Mouse (Mus musculus) cerebral cortex, adult 2 months (tissue): ENCODE data around the gene Slamf8.

Experiments
- WGBS: fragments of 180-500 bp; shearing (Covaris S2); methylation state at CpG from one replicate; pipeline ENCODE4 v1.1.7; 2018; 5-methylcytosine and 5-hydroxymethylcytosine counted together

Gene Slamf8

GRCm38 (mm10) chr1:172590385-172590784 lies at the start of gene Slamf8:
Gene Slamf8 (minus strand): TSS chr1:172590568.
- 54% methylated on average over 7 of the region's 7 CpGs for WGBS

- WGBS: 40% methylated on average over 2 of the region's 2 CpGs
These were observed 48.4 kb upstream of the Slamf8 start for GRCm38 (mm10) chr1:172638781-172639180.

- WGBS: 56% methylated on average over 4 of the region's 4 CpGs
These were observed 47.4 kb upstream of the Slamf8 start for GRCm38 (mm10) chr1:172637801-172638200.

GRCm38 (mm10) chr1:172636266-172636665 lies 45.9 kb upstream of the Slamf8 start:
- 87% methylated on average over 5 of the region's 5 CpGs for WGBS

- WGBS: 58% methylated on average over 4 of the region's 4 CpGs
These were observed 44.9 kb upstream of the Slamf8 start for GRCm38 (mm10) chr1:172635258-172635657.

GRCm38 (mm10) chr1:172634136-172634535 lies 43.8 kb upstream of the Slamf8 start:
- 85% methylated on average over 2 of the region's 2 CpGs for WGBS

GRCm38 (mm10) chr1:172632451-172633326 lies 42.3 kb upstream of the Slamf8 start, which contains the start of gene Dusp23:
Gene Dusp23 (minus strand): TSS chr1:172632962.
- under 1% methylated on average over 53 of the region's 53 CpGs for WGBS

- WGBS: 89% methylated on average over 5 of the region's 5 CpGs
These were observed 41.4 kb upstream of the Slamf8 start for GRCm38 (mm10) chr1:172631721-172632120.

- WGBS: 78% methylated on average over 7 of the region's 7 CpGs
These were observed 39.5 kb upstream of the Slamf8 start for GRCm38 (mm10) chr1:172629831-172630230.

GRCm38 (mm10) chr1:172626306-172626705 lies 35.9 kb upstream of the Slamf8 start:
- 94% methylated on average over 3 of the region's 3 CpGs for WGBS

GRCm38 (mm10) chr1:172624081-172624480 lies 33.7 kb upstream of the Slamf8 start:
- WGBS: 89% methylated on average over 3 of the region's 3 CpGs

- 78% methylated on average over 5 of the region's 5 CpGs for WGBS
These were observed 33.2 kb upstream of the Slamf8 start for GRCm38 (mm10) chr1:172623599-172623998.

- WGBS: 31% methylated on average over 7 of the region's 7 CpGs
These were observed 28.9 kb upstream of the Slamf8 start for GRCm38 (mm10) chr1:172619235-172619634.

GRCm38 (mm10) chr1:172618141-172618540 lies 27.8 kb upstream of the Slamf8 start:
- WGBS: 69% methylated on average over 4 of the region's 4 CpGs

- WGBS: 39% methylated on average over 14 of the region's 14 CpGs
These were observed 27.2 kb upstream of the Slamf8 start for GRCm38 (mm10) chr1:172617365-172618076.

GRCm38 (mm10) chr1:172616537-172617300 lies 26.4 kb upstream of the Slamf8 start:
- WGBS: 4% methylated on average over 22 of the region's 22 CpGs

- WGBS: 80% methylated on average over 4 of the region's 4 CpGs
These were observed 25.0 kb upstream of the Slamf8 start for GRCm38 (mm10) chr1:172615412-172615811.

GRCm38 (mm10) chr1:172614654-172615053 lies 24.3 kb upstream of the Slamf8 start:
- WGBS: 89% methylated on average over 10 of the region's 10 CpGs

- 71% methylated on average over 1 of the region's 1 CpGs for WGBS
These were observed 22.4 kb upstream of the Slamf8 start for GRCm38 (mm10) chr1:172612745-172613144.

GRCm38 (mm10) chr1:172611304-172611703 lies 20.9 kb upstream of the Slamf8 start:
- 87% methylated on average over 10 of the region's 10 CpGs for WGBS

- 97% methylated on average over 1 of the region's 1 CpGs for WGBS
These were observed 12.0 kb upstream of the Slamf8 start, which contains the start of gene Fcrl6 for GRCm38 (mm10) chr1:172602326-172602725. Gene Fcrl6 (minus strand): TSS chr1:172602551.

- whole genome bisulfite sequencing: 93% methylated on average over 2 of the region's 2 CpGs
These were observed 3.6 kb upstream of the Slamf8 start for GRCm38 (mm10) chr1:172593956-172594355.
